Mouse (Mus musculus): Measurements from ENCODE around the gene Krt33a. TPM values are rescaled to one million over a fixed set of nuclear protein-coding genes. Genes with fewer than 3 reads are reported as not detected.

Gene Krt33a
- polyA plus RNA-seq (2017; shearing (Covaris generic)): not detected

GRCm38 (mm10) chr11:100016112-100016511, at the start of gene Krt33a:
Gene Krt33a, minus strand, starts transcription at chr11:100016212.

GRCm38 (mm10) chr11:100050451-100050850, 34.4 kb upstream of the Krt33a start, which contains the start of gene Krt31:
Gene Krt31, minus strand, starts transcription at chr11:100050551.

GRCm38 (mm10) chr11:100041454-100041853, 25.4 kb upstream of the Krt33a start, which contains the start of gene Krt34:
Gene Krt34, minus strand, starts transcription at chr11:100041554.

GRCm38 (mm10) chr11:100029768-100030167, 13.8 kb upstream of the Krt33a start, which contains the start of gene Krt33b:
Gene Krt33b, minus strand, starts transcription at chr11:100029868.

GRCm38 (mm10) chr11:99993620-99994383, 22.2 kb downstream of the Krt33a start, which contains the start of gene Krtap17-1:
Gene Krtap17-1, minus strand, starts transcription at chr11:99993994.

GRCm38 (mm10) chr11:99986180-99986647, 29.8 kb downstream of the Krt33a start, which contains the start of gene Krtap16-1:
Gene Krtap16-1, minus strand, starts transcription at chr11:99986597.

GRCm38 (mm10) chr11:99978953-99979352, 37.1 kb downstream of the Krt33a start, which contains the start of gene Krtap29-1:
Gene Krtap29-1, minus strand, starts transcription at chr11:99979053.

Other genes starting within 250 kb of the Krt33a start
- gene Gm11595, start 243.3 kb downstream of the Krt33a start, polyA plus RNA-seq (2017; shearing (Covaris generic)): not detected
- not detected for gene Krtap4-8, start 235.5 kb downstream of the Krt33a start, polyA plus RNA-seq (2017; shearing (Covaris generic))
- gene Krtap4-9, start 231.0 kb downstream of the Krt33a start, polyA plus RNA-seq (2017; shearing (Covaris generic)): not detected
- gene Gm11596, start 222.7 kb downstream of the Krt33a start, polyA plus RNA-seq (2017; shearing (Covaris generic)): not detected
- gene Gm11569, start 217.3 kb downstream of the Krt33a start, polyA plus RNA-seq (2017; shearing (Covaris generic)): not detected
- gene Gm11554, start 211.8 kb downstream of the Krt33a start, polyA plus RNA-seq (2017; shearing (Covaris generic)): not detected
- gene Krtap4-13, start 206.3 kb downstream of the Krt33a start, polyA plus RNA-seq (2017; shearing (Covaris generic)): not detected
- not detected for gene Gm11564, start 200.5 kb downstream of the Krt33a start, polyA plus RNA-seq (2017; shearing (Covaris generic))
- gene 2300003K06Rik, start 178.1 kb downstream of the Krt33a start, polyA plus RNA-seq (2017; shearing (Covaris generic)): not detected
- gene Krtap4-16, start 164.6 kb downstream of the Krt33a start, polyA plus RNA-seq (2017; shearing (Covaris generic)): not detected
- gene Gm11568, start 158.3 kb downstream of the Krt33a start, polyA plus RNA-seq (2017; shearing (Covaris generic)): not detected
- not detected for gene Gm11559, start 151.7 kb downstream of the Krt33a start, polyA plus RNA-seq (2017; shearing (Covaris generic))
- not detected for gene Krtap9-1, start 142.8 kb downstream of the Krt33a start, polyA plus RNA-seq (2017; shearing (Covaris generic))
- gene Gm11567, start 137.0 kb downstream of the Krt33a start, polyA plus RNA-seq (2017; shearing (Covaris generic)): not detected
- not detected for gene Krtap31-1, start 108.3 kb downstream of the Krt33a start, polyA plus RNA-seq (2017; shearing (Covaris generic))
- gene Gm11565, start 101.5 kb downstream of the Krt33a start, polyA plus RNA-seq (2017; shearing (Covaris generic)): not detected
- not detected for gene Krtap31-2, start 79.9 kb downstream of the Krt33a start, polyA plus RNA-seq (2017; shearing (Covaris generic))
- not detected for gene Krtap9-5, start 67.7 kb downstream of the Krt33a start, polyA plus RNA-seq (2017; shearing (Covaris generic))
- not detected for gene Krtap29-1, start 37.2 kb downstream of the Krt33a start, polyA plus RNA-seq (2017; shearing (Covaris generic))
- not detected for gene Krtap16-1, start 29.6 kb downstream of the Krt33a start, polyA plus RNA-seq (2017; shearing (Covaris generic))
- gene Krtap17-1, start 22.2 kb downstream of the Krt33a start, polyA plus RNA-seq (2017; shearing (Covaris generic)): not detected
- not detected for gene Krt33b, start 13.7 kb upstream of the Krt33a start, polyA plus RNA-seq (2017; shearing (Covaris generic))
- not detected for gene Krt34, start 25.3 kb upstream of the Krt33a start, polyA plus RNA-seq (2017; shearing (Covaris generic))
- not detected for gene Krt31, start 34.3 kb upstream of the Krt33a start, polyA plus RNA-seq (2017; shearing (Covaris generic))
- gene Krt32, start 72.0 kb upstream of the Krt33a start, polyA plus RNA-seq (2017; shearing (Covaris generic)): not detected
- gene Krt35, start 80.0 kb upstream of the Krt33a start, polyA plus RNA-seq (2017; shearing (Covaris generic)): not detected
- not detected for gene Krt36, start 89.4 kb upstream of the Krt33a start, polyA plus RNA-seq (2017; shearing (Covaris generic))
- not detected for gene Krt13, start 105.4 kb upstream of the Krt33a start, polyA plus RNA-seq (2017; shearing (Covaris generic))
- not detected for gene Krt15, start 119.7 kb upstream of the Krt33a start, polyA plus RNA-seq (2017; shearing (Covaris generic))
- not detected for gene Krt19, start 132.5 kb upstream of the Krt33a start, polyA plus RNA-seq (2017; shearing (Covaris generic))
- gene Krt9, start 177.0 kb upstream of the Krt33a start, polyA plus RNA-seq (2017; shearing (Covaris generic)): not detected
- gene Krt14, start 191.3 kb upstream of the Krt33a start, polyA plus RNA-seq (2017; shearing (Covaris generic)): not detected
- gene Krt16, start 232.7 kb upstream of the Krt33a start, polyA plus RNA-seq (2017; shearing (Covaris generic)): not detected
- 0.30 TPM for gene Krt17, start 244.8 kb upstream of the Krt33a start, polyA plus RNA-seq (2017; shearing (Covaris generic))

Data from CD4-positive, CD25-positive, alpha-beta regulatory T cell (primary cell).